Mouse (Mus musculus): Measurements from ENCODE around the gene Rad54l2.

Rad54l2 gene

GRCm38 (mm10) chr9:106739962-106740361 lies 49.0 kb downstream of the Rad54l2 start:
- DNase-seq = no peak

GRCm38 (mm10) chr9:106739056-106739455 lies 49.9 kb downstream of the Rad54l2 start:
- no peak for DNase-seq

- no peak for DNase-seq
Measured at GRCm38 (mm10) chr9:106738199-106738985, 50.6 kb downstream of the Rad54l2 start.

- DNase-seq = no peak
Measured at GRCm38 (mm10) chr9:106733690-106734089, 55.3 kb downstream of the Rad54l2 start.

- no peak for DNase-seq
Measured at GRCm38 (mm10) chr9:106729416-106729815, 59.6 kb downstream of the Rad54l2 start.

- DNase-seq = no peak
Measured at GRCm38 (mm10) chr9:106726891-106727290, 62.1 kb downstream of the Rad54l2 start.

GRCm38 (mm10) chr9:106725435-106725834 lies 63.6 kb downstream of the Rad54l2 start:
- DNase-seq = no peak

GRCm38 (mm10) chr9:106724864-106725263 lies 64.1 kb downstream of the Rad54l2 start:
- DNase-seq = no peak

- DNase-seq = no peak
Measured at GRCm38 (mm10) chr9:106716729-106717128, 72.3 kb downstream of the Rad54l2 start.

- no peak for DNase-seq
Measured at GRCm38 (mm10) chr9:106716232-106716631, 72.8 kb downstream of the Rad54l2 start.

GRCm38 (mm10) chr9:106712470-106712869 lies 76.5 kb downstream of the Rad54l2 start:
- DNase-seq = no peak

GRCm38 (mm10) chr9:106692973-106693481 lies 96.0 kb downstream of the Rad54l2 start:
- DNase-seq = no peak

GRCm38 (mm10) chr9:106688834-106689233 lies 100.2 kb downstream of the Rad54l2 start:
- DNase-seq = no peak

- DNase-seq = peak; percentile 84
Measured at GRCm38 (mm10) chr9:106686983-106687650, 101.9 kb downstream of the Rad54l2 start.

GRCm38 (mm10) chr9:106685249-106686101 lies 103.5 kb downstream of the Rad54l2 start, which contains the start of gene Tex264:
TSS of gene Tex264 (minus strand) at chr9:106685927.
- DNase-seq = peak; percentile 95

GRCm38 (mm10) chr9:106684918-106685248 lies 104.1 kb downstream of the Rad54l2 start:
- DNase-seq = no peak

GRCm38 (mm10) chr9:106684093-106684872 lies 104.7 kb downstream of the Rad54l2 start:
- DNase-seq = no peak

- no peak for DNase-seq
Measured at GRCm38 (mm10) chr9:106681026-106681425, 108.0 kb downstream of the Rad54l2 start.

GRCm38 (mm10) chr9:106678242-106678641 lies 110.8 kb downstream of the Rad54l2 start:
- no peak for DNase-seq

GRCm38 (mm10) chr9:106677702-106678101 lies 111.3 kb downstream of the Rad54l2 start:
- DNase-seq = no peak

- DNase-seq = no peak
Measured at GRCm38 (mm10) chr9:106676571-106676970, 112.4 kb downstream of the Rad54l2 start.

- DNase-seq = no peak
Measured at GRCm38 (mm10) chr9:106675965-106676364, 113.0 kb downstream of the Rad54l2 start.
